Mouse (Mus musculus): Measurements from ENCODE around the gene Rnf150.

DNA sequence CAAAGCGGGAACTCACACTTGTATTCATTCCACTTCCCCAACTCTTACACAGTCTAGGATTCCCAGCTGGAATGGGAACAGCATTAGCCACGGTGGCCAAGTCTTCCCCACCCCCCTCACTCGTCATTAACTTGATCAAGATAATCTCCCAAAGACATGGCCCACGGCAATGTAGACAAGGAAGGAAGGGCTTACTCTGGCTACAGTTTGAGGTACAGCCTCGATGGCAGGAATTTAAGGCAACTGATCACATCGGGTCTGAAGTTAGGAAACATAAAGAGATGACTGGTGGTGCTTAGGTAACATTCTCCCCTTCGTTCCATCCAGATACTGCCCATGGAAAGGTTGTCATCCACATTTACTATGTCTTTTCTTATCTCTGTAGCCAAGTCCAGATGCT is 219.1 kb downstream of the Rnf150 start:
- TF ChIP-seq CEBPB (IDR thresholded peaks at IDR 0.05; ENCODE audit: low read depth): no peak
- no peak for TF ChIP-seq CTCF (IDR thresholded peaks at IDR 0.05; ENCODE audit: control insufficient read depth, insufficient read depth, insufficient read length)
- no peak for TF ChIP-seq USF1 (IDR thresholded peaks at IDR 0.05; ENCODE audit: low read depth)
- TF ChIP-seq FOSL1 (IDR thresholded peaks at IDR 0.05; ENCODE audit: insufficient read depth, low read length, poor library complexity, severe bottlenecking): no peak
- TF ChIP-seq MYOD1 (IDR thresholded peaks at IDR 0.05; ENCODE audit: control insufficient read depth, insufficient read length, low read depth): no peak
- no peak for TF ChIP-seq MYOG (IDR thresholded peaks at IDR 0.05; ENCODE audit: control insufficient read depth, extremely low read depth, insufficient read length)

Measured in C2C12 (cell line).